Mouse (Mus musculus): ENCODE measurements at regions not wholly inside any gene's neighbourhood (a gene's known extent, or its start where the extent isn't known, plus 50 kb on each side); places are given as distances from the start of the nearest gene placed in this dataset.

- no peak for DNase-seq (ENCODE audit: low spot score)
These were observed 142.0 kb upstream of the Tyrp1 start for GRCm38 (mm10) chr4:80691774-80692485.

- no peak for DNase-seq (ENCODE audit: low spot score)
These were observed 121.2 kb upstream of the Tyrp1 start for GRCm38 (mm10) chr4:80712698-80713097.

- no peak for DNase-seq (ENCODE audit: low spot score)
These were observed 88.8 kb upstream of the Tyrp1 start for GRCm38 (mm10) chr4:80744975-80745734.

- no peak for DNase-seq (ENCODE audit: low spot score)
These were observed 81.7 kb upstream of the Tyrp1 start for GRCm38 (mm10) chr4:80752259-80752658.

- DNase-seq (ENCODE audit: low spot score) = no peak
These were observed 77.8 kb upstream of the Tyrp1 start for GRCm38 (mm10) chr4:80756114-80756513.

- no peak for DNase-seq (ENCODE audit: low spot score)
These were observed 69.9 kb upstream of the Tyrp1 start for GRCm38 (mm10) chr4:80764024-80764423.

GRCm38 (mm10) chr4:80765781-80766180 is 68.1 kb upstream of the Tyrp1 start:
- peak; percentile 62 for DNase-seq (ENCODE audit: low spot score)

- DNase-seq (ENCODE audit: low spot score) = no peak
These were observed 66.5 kb upstream of the Tyrp1 start for GRCm38 (mm10) chr4:80767447-80767846.

Data from left cerebral cortex, adult 11 months (tissue).